Mouse (Mus musculus): ENCODE results near the gene Baz2a. TPM values are rescaled to one million over a fixed set of nuclear protein-coding genes. Genes with fewer than 3 reads are reported as not detected.
"Not testable (repeated sequence)": the region's sequence is repeated elsewhere in the genome, so short reads cannot be mapped to it uniquely, and the experiment has no call there.

Gene Baz2a
- polyA plus RNA-seq (2015; fragmentation: Nextera tagmentation; extraction: Ambion mirVana) = 10.1 and 11.7 TPM in 2 replicates

DNA sequence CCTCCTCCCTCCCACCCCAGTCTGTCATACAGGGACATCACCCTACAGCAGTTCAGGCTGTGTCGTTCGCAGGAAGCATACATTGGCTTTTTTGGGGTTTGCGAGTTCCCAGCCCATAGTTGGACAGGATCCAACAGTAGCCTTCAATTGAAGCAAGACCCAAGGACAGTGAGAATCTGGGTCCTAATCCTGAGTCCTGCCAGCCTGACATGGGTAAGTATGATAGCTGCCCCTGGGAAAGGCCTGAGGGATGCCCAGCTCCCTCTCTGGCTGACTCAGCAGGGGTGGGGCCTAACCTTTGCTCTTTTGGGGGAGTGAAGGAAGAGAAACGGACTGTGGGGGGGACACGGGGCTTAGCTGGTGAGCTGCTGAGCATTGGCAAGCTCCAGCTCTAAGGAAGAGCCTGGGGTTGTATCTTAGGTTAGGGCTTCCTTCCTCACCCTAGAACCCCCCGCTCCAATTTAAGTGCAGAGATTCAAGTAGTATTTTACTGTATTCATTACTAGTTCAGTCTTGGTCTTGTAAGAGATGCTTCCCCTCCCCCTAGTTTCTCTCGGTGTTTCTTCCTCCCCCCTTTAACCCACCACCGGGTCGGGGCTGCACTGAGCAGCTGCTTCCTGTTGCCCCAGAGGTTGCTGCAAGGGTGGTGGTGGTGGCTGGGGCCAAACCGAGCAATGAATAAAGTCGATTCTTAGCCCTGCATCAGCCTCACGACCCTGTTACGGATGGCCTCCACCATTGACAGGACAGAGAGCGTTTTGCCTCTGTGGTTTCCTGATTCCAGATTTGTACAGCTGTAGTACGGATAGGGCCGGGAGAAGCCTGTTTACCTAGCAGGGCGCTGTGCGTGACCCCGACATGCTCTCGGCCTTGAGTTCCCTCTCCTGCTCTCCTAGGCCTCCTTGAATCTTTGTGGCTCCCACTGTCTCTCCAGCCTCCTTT is at the start of gene Baz2a:
Gene Baz2a (plus strand): TSS at position 14 of the 942 bp plus-strand sequence.
- Histone ChIP-seq H3K4me2 (peak within 1 kb of the TSS; percentile 86), H3K9me3 (no peaks in the 10 kb centered on the region), H3K4me1 (peaks cover 44% of the 10 kb centered on the region), H3K36me3 (peaks cover 26% of the 10 kb centered on the region), H3K4me3 (replicated peaks) (peak within 1 kb of the TSS; percentile 79), H3K27me3 (replicated peaks) (no peaks in the 10 kb centered on the region), H3K27ac (peak within 1 kb of the TSS; percentile 95), H3K9ac (peak within 1 kb of the TSS; percentile 65)
- WGBS = 1% methylated on average over 20 of the region's 20 CpGs
- peak; percentile 37 for ATAC-seq (ENCODE audit: insufficient read depth, low FRiP score, low read depth)

DNA sequence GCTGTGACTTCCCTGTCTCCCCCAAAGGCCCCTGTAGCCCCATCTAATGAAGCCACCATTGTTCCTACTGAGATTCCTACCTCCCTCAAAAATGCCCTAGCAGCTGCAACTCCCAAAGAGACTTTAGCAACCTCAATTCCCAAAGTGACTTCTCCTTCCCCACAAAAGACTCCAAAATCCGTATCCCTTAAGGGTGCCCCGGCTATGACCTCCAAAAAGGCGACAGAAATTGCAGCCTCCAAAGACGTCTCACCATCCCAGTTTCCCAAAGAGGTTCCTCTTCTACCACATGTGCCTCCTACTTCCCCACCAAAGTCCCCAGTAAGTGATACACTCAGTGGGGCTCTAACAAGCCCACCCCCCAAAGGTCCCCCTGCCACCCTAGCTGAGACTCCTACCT is 49.7 kb upstream of the Baz2a start:
- Histone ChIP-seq H3K27ac (no peak overlapping the region), H3K27me3 (replicated peaks) (no peaks in the 10 kb centered on the region), H3K9me3 (no peaks in the 10 kb centered on the region), H3K4me3 (replicated peaks) (no peak overlapping the region), H3K4me1 (peaks cover 39% of the 10 kb centered on the region), H3K36me3 (peaks cover 64% of the 10 kb centered on the region), H3K9ac (no peak overlapping the region), H3K4me2 (no peak overlapping the region)
- WGBS = 77% methylated on average over 4 of the region's 4 CpGs
- no peak for ATAC-seq (ENCODE audit: insufficient read depth, low FRiP score, low read depth)

DNA sequence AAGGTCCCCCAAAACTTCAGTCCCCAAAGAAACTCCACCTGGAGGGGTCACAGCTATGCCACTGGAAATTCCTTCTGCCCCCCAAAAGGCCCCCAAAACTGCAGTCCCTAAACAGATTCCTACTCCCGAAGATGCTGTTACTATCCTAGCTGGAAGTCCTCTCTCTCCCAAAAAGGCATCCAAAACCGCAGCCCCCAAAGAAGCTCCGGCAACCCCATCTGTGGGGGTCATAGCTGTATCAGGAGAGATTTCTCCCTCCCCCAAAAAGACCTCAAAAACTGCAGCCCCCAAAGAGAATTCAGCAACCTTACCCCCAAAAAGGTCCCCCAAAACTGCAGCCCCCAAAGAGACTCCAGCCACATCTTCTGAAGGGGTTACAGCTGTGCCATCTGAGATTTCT is 48.9 kb upstream of the Baz2a start:
- Histone ChIP-seq H3K27ac (no peak overlapping the region), H3K27me3 (replicated peaks) (no peaks in the 10 kb centered on the region), H3K4me2 (no peak overlapping the region), H3K4me1 (peaks cover 39% of the 10 kb centered on the region), H3K9ac (no peak overlapping the region), H3K4me3 (replicated peaks) (no peak overlapping the region), H3K36me3 (peaks cover 69% of the 10 kb centered on the region), H3K9me3 (no peaks in the 10 kb centered on the region)
- ATAC-seq (ENCODE audit: insufficient read depth, low FRiP score, low read depth) = no peak
- 85% methylated on average over 3 of the region's 3 CpGs for WGBS

DNA sequence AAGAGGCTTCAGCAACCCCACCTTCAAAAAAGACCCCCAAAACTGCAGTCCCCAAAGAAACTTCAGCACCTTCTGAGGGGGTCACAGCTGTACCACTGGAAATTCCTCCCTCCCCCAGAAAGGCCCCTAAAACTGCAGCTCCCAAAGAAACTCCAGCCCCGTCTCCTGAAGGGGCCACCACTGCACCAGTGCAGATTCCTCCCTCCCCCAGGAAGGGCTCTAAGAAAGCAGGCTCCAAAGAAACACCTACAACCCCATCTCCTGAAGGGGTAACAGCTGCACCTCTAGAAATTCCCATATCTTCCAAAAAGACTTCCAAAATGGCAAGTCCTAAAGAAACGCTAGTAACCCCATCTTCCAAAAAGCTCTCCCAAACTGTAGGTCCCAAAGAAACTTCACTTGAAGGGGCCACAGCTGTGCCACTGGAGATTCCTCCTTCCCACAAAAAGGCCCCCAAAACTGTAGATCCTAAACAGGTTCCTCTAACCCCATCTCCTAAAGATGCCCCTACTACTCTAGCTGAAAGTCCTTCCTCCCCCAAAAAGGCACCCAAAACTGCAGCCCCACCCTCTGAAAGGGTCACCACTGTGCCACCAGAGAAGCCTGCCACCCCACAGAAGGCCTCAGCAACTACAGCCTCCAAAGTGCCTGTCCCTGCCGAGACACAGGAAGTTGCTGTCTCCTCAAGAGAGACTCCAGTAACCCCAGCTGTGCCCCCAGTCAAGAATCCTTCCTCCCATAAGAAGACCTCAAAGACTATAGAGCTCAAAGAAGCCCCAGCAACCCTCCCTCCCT is 48.1 kb upstream of the Baz2a start:
- Histone ChIP-seq H3K4me3 (replicated peaks) (no peak overlapping the region), H3K36me3 (peaks cover 76% of the 10 kb centered on the region), H3K9ac (no peak overlapping the region), H3K27me3 (replicated peaks) (no peaks in the 10 kb centered on the region), H3K9me3 (no peaks in the 10 kb centered on the region), H3K4me1 (peaks cover 36% of the 10 kb centered on the region), H3K27ac (no peak overlapping the region), H3K4me2 (no peak overlapping the region)
- no peak for ATAC-seq (ENCODE audit: insufficient read depth, low FRiP score, low read depth)
- 57% methylated on average over 3 of the region's 3 CpGs for WGBS

DNA sequence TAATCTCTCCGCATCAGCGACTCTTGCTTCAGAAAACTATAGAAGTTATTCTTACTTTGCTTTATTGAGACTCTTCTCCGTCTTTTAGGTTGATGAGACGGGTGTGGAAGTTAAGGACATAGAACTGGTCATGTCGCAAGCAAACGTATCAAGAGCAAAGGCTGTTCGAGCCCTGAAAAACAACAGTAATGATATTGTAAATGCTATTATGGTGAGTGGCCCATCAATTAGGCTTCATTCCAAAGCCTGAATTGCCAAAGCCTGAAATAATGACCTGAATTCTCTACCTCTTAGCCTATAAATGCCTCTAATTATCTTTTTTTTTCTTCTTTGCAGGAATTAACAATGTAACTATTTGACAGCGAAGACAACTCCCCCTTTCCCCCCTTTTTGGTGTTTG is 43.2 kb upstream of the Baz2a start:
- Histone ChIP-seq H3K4me2 (no peak overlapping the region), H3K27me3 (replicated peaks) (no peaks in the 10 kb centered on the region), H3K27ac (no peak overlapping the region), H3K9ac (no peak overlapping the region), H3K4me1 (peaks cover 10% of the 10 kb centered on the region; the same call in 1 of the 2 replicates), H3K9me3 (no peaks in the 10 kb centered on the region), H3K36me3 (peaks cover 66% of the 10 kb centered on the region), H3K4me3 (replicated peaks) (no peak overlapping the region)
- 93% methylated on average over 8 of the region's 8 CpGs for WGBS
- ATAC-seq (ENCODE audit: insufficient read depth, low FRiP score, low read depth) = no peak

DNA sequence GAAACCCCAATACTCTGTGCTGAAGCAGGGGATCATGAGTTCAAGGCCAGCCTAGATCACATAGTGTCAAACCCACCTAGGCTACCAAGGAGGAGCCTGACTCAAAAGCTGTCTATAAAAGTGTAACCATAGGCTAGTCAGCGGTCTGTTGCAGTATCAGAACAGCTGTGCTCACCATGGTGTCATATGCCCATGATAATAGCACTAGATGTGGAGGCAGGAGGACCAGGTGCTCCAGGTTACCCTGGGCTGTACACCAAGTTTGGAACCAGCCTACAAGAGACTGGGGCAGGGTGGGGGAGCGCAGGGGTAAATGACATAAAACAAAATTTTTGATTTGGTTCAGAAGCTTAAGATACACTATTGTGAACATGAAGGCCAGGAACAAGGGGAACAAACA is 41.6 kb upstream of the Baz2a start:
- H3K27me3 ChIP-seq (replicated peaks) = no peaks in the 10 kb centered on the region
- H3K9me3 ChIP-seq = no peaks in the 10 kb centered on the region
- no peak overlapping the region for H3K27ac ChIP-seq
- 100% methylated on average over 2 of the region's 2 CpGs for WGBS
- H3K4me3 ChIP-seq (replicated peaks) = no peak overlapping the region
- no peak overlapping the region for H3K4me2 ChIP-seq
- peaks cover 52% of the 10 kb centered on the region for H3K36me3 ChIP-seq
- H3K4me1 ChIP-seq = peaks cover 3% of the 10 kb centered on the region; the same call in 1 of the 2 replicates
- ATAC-seq (ENCODE audit: insufficient read depth, low FRiP score, low read depth) = no peak
- H3K9ac ChIP-seq = no peak overlapping the region

DNA sequence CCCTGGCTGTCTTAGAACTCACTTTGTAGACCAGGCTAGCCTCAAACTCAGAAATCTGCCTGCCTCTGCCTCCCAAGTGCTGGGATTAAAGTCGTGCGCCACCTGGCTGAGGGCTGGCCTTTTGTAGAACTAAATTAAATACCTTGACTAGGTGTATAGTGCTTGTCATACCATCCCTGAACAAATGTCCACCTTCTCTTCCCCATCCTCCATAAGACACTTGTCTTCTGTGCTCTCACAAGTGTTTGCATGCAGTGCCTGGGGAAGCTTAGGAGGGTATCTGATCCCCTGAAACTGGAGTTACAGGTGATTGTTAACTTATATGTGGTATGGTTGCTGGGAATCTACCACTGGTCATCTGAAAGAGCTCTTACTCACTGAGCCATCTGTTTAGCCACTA is 41.0 kb upstream of the Baz2a start:
- H3K4me3 ChIP-seq (replicated peaks) = no peak overlapping the region
- no peak overlapping the region for H3K27ac ChIP-seq
- 89% methylated on average over 2 of the region's 2 CpGs for WGBS
- H3K9ac ChIP-seq = no peak overlapping the region
- ATAC-seq (ENCODE audit: insufficient read depth, low FRiP score, low read depth) = no peak
- H3K27me3 ChIP-seq (replicated peaks) = no peaks in the 10 kb centered on the region
- peaks cover 48% of the 10 kb centered on the region for H3K36me3 ChIP-seq
- H3K9me3 ChIP-seq = no peaks in the 10 kb centered on the region
- H3K4me2 ChIP-seq = no peak overlapping the region
- no peaks in the 10 kb centered on the region for H3K4me1 ChIP-seq

DNA sequence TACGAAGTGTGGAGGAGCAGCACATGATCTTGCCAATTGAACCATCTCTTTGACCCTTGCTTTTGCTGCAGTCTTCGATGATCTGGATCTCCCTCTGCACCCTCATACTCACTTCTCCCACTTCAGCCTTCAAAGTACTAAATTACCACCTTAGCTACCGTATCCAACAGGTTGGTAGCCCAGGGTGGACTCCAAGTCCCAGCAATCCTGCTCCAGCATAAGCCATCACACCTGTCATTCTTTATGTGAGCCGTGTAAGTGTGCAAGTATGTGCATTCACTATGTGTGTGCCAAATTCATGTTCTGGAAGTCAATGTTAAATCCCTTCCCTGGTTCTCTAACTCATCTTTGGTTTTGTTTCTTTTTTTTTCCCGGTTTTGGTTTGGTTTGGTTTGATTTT is 39.8 kb upstream of the Baz2a start:
- WGBS = 95% methylated on average over 5 of the region's 5 CpGs
- no peak overlapping the region for H3K4me2 ChIP-seq
- no peak for ATAC-seq (ENCODE audit: insufficient read depth, low FRiP score, low read depth)
- H3K36me3 ChIP-seq = peaks cover 36% of the 10 kb centered on the region
- H3K4me1 ChIP-seq = no peaks in the 10 kb centered on the region
- H3K9me3 ChIP-seq = no peaks in the 10 kb centered on the region
- no peak overlapping the region for H3K9ac ChIP-seq
- no peaks in the 10 kb centered on the region for H3K27me3 ChIP-seq (replicated peaks)
- H3K27ac ChIP-seq = no peak overlapping the region
- H3K4me3 ChIP-seq (replicated peaks) = no peak overlapping the region

DNA sequence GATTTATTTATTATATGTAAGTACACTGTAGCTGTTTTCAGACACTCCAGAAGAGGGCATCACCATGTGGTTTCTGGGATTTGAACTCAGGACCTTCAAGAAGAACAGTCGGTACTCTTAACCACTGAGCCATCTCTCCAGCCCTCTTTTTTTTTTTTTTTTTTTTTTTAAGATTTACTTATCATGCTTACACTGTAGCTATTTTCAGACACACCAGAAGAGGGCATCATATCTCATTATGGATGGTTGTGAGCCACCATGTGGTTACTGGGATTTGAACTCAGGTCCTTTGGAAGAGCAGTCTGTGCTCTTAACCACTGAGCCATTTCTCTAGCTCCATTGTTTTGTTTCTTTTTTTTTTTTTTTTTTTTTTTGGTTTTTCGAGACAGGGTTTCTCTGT is 39.2 kb upstream of the Baz2a start:
- H3K4me1 ChIP-seq; H3K27me3 ChIP-seq (replicated peaks); H3K27ac ChIP-seq; H3K9ac ChIP-seq; H3K4me3 ChIP-seq (replicated peaks); H3K4me2 ChIP-seq; H3K9me3 ChIP-seq; ATAC-seq (ENCODE audit: insufficient read depth, low FRiP score, low read depth): not testable (repeated sequence)
- WGBS = 96% methylated on average over 1 of the region's 2 CpGs
- H3K36me3 ChIP-seq = peaks cover 32% of the 10 kb centered on the region

DNA sequence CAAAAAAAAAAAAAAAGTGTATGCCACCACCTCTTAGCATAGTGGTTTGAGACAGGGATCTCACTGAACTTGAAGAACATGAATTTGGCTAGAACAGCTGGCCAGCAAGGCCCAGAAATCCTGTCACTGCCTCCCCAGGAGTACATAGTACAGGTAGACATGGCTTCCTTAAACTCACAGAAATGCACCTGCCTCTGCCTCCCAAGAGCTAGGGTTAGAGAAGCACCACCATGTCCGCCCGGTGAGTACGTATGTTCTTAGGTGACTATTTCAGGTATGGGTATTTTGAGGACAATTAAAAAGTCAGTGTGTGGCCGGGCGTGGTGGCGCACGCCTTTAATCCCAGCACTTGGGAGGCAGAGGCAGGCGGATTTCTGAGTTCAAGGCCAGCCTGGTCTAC is 38.4 kb upstream of the Baz2a start:
- 94% methylated on average over 8 of the region's 8 CpGs for WGBS
- Histone ChIP-seq H3K27ac (no peak overlapping the region), H3K4me3 (replicated peaks) (no peak overlapping the region), H3K4me2 (no peak overlapping the region), H3K4me1 (no peaks in the 10 kb centered on the region), H3K27me3 (replicated peaks) (no peaks in the 10 kb centered on the region), H3K36me3 (peaks cover 26% of the 10 kb centered on the region), H3K9ac (no peak overlapping the region), H3K9me3 (no peaks in the 10 kb centered on the region)
- ATAC-seq (ENCODE audit: insufficient read depth, low FRiP score, low read depth) = no peak

DNA sequence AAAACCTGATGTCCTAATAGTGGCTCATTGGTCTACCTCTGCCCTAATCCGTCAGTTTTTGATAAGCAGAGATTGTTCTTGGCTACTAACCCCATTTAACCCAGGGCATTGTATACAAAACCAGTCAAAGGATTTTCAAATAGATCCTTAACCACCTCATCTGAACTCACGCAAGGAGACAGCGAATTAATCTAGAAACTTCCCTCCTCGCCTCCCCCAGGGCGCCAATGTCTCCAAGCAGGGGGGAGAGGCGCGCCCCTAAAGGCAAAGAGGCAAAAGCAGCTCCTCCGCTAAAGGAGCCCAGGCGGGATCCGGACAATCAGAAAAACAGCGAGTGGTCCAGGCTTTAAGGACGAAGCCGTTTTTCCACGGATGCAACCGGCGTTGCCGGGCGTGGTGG is 33.2 kb upstream of the Baz2a start:
- ATAC-seq (ENCODE audit: insufficient read depth, low FRiP score, low read depth) = no peak
- H3K4me1 ChIP-seq = 0 out of 2 replicates have a peak, but pooled peaks cover 5% of the 10 kb centered on the region
- no peaks in the 10 kb centered on the region for H3K27me3 ChIP-seq (replicated peaks)
- peak overlapping the region; percentile 81 for H3K4me2 ChIP-seq
- H3K27ac ChIP-seq = peak overlapping the region; percentile 99
- H3K9ac ChIP-seq = peak overlapping the region; percentile 61
- H3K4me3 ChIP-seq (replicated peaks) = peak overlapping the region; percentile 93
- H3K36me3 ChIP-seq = 0 out of 2 replicates have a peak, but pooled peaks cover 3% of the 10 kb centered on the region
- no peaks in the 10 kb centered on the region for H3K9me3 ChIP-seq
- WGBS = under 1% methylated on average over 18 of the region's 18 CpGs

All from stomach, embryonic 15.5 days (tissue).